Mouse (Mus musculus): ENCODE data around the gene Hsdl1.
A peak's percentile ranks its signal among the peaks of the same experiment; 100 is the strongest.

Gene Hsdl1

DNA sequence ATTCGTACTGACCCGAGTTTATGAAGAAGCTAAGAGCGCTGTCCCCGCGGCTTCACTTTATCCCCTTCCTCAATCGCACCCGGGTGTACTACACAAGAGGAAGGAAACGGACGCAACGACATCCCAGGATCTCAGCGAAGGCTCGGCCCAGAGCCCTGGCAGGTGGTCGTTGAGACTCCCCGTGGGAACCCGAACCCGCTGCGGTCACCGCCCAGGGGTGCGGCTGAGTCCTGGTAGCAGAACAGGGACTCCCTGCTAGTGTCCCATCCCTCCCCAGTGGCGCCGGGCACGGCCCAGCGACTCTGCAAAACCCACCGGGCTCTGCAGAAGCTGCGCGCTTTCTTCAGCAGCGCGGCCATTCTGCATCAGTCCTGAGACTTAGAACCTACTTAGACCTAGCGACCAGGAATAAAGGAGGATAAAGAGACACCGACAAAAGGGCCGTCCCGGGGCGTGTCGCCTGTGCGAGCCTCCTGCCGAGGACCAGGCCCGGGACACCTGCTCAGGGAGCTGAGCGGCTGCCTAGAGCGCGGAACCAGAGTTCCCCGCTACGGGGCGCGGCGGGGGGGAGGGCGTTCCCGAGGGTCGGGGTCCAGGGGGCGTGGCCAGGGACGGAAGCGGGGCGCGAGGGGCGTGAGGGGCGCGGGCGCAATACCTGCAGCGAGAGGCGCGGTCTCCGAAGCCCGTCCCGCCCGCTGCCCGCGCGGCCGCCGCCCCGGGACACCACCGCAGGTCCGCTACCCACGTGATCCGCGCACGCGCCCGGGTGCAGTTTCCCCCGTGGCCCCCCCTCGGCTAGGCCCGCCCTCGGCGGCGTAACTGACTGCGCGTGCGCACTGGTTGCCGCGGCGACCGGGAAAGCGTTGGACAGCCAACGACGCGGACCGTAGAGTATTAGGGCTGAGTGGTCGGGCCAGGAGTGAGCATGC, at the start of gene Hsdl1, which contains the start of gene Dnaaf1:
TSS of gene Hsdl1 (minus strand) at position 747 of the 929 bp plus-strand sequence.
TSS of gene Dnaaf1 (plus strand) at position 799 of the 929 bp plus-strand sequence.
- peak; percentile 96 to 97 for DNase-seq

DNA sequence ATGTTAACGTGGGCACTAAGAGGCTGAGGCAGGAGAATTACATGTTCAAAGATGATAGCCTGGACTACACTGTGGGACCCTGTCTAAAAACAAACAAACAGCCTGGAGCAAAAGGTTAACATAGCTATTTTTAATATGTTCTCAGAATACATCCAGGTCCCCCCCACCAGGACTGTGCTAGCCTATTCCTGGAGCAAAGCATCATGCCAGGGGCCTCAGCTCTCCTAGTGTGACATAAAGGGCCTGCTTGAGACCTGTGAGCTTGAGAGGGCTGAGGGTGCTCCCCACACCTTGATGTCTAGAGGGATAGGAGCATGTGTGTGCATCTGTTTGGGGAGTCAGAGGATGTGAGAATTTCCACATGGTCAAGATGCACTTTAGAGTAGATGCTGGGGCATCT, 48.8 kb upstream of the Hsdl1 start:
- DNase-seq = no peak

GRCm38 (mm10) chr8:119623061-119623460, 48.1 kb upstream of the Hsdl1 start:
- no peak for DNase-seq

- DNase-seq = no peak
Measured at GRCm38 (mm10) chr8:119622555-119622954, 47.6 kb upstream of the Hsdl1 start.

DNA sequence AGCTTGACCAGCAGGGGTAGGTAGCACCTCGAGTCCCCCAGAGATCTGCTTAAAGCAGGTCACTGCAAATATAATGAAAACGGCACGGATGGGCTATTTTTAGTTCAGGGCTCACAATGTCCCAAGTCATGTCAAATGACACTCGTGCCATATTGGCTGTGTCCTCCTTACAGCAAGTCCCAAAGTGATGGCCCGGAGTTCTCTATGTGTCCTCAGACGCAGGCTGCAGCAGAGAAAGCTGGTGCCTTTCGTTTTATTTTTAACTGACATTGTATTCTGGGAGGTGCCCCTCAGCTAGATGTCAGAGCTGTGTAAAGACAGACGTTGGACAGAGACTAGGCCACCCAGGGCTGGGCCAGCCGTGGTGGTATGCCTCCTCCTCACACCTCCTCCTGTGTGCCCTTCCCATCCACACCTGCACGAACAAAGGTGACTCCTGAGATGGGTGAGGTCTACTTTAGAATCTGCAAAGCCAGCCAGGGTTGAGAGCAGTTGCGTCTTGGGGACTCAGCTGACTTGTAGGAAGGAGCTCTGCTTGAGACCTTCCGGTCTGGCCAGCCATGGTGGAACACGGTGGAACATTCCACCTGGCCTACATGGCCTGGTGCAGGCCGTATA, 46.0 kb upstream of the Hsdl1 start:
- DNase-seq = no peak

DNA sequence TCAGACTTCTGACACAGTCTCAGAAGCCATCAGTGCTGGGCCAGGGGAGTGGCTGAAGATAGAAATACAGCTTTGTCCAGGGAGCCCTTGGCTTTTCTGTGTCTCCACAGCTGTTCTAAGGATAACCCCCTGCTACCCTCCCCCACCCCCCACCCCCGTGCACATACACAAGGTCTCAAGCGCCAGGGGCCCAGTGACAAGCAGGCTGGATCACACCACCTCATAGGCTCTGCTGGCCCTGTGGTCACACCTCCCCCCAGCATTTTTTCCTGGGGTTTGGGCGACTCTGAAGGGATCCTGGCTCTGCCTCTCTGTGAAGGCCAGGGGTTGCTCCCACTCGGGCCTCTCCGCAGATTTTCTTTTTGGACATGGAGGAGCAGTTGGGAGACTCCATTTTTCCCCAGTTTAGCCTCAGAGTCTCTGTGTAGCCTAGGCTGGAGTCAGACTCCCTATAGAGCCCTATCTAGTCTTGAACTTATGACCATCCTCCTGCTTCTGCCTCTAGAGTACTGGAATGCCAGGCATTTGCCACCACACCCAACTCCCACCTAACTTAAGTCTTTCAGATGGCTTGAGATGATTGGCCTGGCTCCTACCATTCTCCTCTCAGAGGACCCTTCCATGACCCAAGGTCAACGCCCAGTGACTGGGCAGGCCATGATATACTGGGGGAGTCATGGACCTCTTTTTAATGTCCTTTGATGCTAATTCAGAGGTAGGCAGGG, 45.3 kb upstream of the Hsdl1 start:
- DNase-seq = no peak

DNA sequence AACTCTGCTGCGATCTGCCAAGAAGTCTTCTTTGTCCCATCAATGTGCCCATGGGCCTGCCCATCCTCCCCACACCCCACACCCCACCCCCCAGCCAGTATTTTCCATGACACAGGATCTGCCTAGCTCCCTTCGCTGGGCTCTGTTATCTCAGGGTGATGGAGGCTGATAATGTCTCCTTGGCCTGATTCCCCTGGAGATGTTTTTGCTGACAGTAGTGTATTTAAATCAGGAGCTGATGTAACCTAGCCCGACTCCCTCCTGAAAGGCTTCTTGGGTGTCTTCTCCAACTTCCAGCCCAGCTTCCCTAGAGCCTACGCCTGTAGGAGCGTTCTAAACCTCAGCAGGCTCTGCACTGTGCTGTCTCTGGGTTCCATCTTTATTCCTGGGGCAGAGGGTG, 43.9 kb upstream of the Hsdl1 start:
- no peak for DNase-seq

GRCm38 (mm10) chr8:119617586-119617985, 42.6 kb upstream of the Hsdl1 start:
- no peak for DNase-seq

- DNase-seq = no peak
Measured at GRCm38 (mm10) chr8:119616811-119617210, 41.8 kb upstream of the Hsdl1 start.

DNA sequence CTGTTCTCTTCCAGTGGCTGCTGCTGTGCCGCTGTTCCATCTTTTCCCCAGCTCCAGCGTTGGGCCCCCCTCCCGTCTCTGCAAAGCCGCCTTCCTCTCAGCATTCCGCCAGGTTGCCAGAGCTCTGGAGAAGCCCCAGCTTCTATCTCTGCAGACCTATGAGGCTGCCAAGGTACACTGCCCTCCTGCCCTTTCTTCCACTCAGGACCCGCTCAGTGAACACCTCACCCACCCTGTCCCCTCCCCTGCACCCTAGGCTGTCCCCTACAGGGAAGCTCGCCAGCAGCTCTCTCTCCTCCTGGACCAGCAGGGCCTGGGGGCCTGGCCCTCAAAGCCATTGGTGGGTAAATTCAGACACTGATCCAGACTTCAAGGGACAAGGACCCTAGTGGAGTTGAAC, 41.4 kb upstream of the Hsdl1 start:
- no peak for DNase-seq

DNA sequence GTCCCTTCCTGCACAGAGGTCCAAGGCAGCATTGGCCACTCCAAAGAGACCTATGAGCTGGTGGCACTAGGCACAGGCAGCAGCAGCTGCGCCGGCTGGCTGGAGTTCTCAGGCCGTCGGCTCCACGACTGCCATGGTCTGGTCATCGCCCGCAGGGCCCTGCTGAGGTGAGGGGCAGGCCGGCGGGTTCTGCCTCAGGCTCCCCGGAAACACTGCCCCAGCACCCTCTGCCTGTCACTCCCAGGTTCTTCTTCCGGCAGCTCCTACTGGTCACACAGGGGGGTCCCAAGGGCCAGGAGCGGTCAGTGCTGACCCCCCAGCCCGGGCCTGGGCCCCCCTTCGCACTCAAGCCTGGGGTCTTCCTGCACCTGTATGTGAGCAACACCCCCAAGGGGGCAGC, 40.1 kb upstream of the Hsdl1 start:
- no peak for DNase-seq

DNA sequence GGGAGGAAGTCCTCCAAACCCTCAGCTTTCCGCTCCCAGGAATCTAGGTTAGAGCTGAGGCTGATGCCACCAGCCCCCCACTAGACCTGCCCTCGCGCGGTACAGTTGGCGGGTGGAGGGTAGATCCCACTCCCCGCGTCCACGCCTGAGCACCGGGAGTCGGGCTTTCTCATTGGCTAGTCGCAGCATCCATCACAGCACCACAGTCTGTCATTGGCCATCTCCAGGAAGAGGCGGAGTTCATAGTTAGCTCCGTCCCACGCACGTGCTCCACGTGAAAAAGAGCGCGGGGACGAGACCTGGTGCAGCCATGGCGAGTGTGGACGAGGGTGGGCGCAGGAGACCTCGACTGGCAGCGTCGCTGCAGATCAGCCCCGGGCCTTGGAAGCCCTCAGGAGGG, 37.5 kb upstream of the Hsdl1 start, which contains the start of gene Adad2:
TSS of gene Adad2 (plus strand) at position 277 of the 400 bp plus-strand sequence.
- no peak for DNase-seq

DNA sequence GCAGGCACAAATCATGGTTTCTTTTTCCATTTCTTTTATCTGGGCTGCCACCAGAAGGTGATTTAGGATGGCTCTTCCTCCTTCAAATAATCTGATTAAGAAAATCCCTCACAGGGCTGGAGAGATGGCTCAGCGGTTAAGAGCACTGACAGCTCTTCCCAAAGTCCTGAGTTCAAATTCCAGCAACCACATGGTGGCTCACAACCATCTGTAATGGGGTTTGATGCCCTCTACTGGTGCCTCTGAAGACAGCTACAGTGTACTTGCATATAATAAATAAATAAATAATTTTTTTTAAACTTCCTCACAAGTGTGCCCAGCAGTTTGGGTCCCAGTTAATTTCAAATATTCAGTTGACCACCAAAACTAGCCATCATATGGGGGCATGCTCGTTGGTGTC, 31.2 kb upstream of the Hsdl1 start:
- no peak for DNase-seq

DNA sequence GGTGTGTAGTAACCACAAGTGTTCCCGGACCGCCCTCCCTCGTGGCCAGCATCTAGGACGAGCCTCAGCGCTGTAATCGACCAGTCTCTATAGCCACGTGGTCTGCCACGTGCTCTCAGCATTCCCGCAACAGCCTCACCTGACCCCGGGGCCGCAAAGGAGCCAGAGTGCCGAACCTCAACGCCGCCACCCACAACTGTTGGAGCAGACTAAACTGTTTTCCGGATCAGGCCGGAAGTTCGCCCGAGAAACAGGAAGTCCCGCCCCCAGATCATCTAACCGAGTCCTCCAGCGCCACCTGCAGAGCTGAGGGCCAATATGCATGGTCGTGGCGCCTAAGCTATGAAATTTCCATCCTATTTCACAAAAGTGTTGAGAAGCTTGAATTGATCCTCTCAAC, 30.0 kb upstream of the Hsdl1 start, which contains the start of gene Taf1c:
TSS of gene Taf1c (minus strand) at position 227 of the 400 bp plus-strand sequence.
- DNase-seq = peak; percentile 91 to 94

- no peak for DNase-seq
Measured at GRCm38 (mm10) chr8:119604398-119604803, 29.4 kb upstream of the Hsdl1 start.

GRCm38 (mm10) chr8:119603771-119604170, 28.8 kb upstream of the Hsdl1 start:
- DNase-seq = no peak

DNA sequence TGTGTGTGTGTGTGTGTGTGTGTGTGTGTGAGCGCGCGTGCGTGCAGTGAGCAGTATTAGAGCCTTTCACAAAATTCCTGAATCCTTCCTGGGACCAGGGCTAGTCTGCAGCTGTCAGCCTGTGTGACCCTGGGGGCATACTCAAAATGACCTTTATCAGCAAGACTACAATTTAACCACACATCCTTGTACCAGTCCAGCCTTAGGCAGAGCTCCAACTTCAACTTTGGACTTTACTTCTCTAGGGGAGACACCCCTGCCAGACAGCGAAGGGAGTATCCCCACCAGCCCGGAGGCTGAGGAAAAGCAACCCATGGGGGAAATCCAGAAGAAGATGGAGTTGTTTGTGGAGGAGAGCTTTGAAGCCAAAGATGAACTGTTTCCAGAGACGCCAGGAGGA, 16.5 kb upstream of the Hsdl1 start:
- no peak for DNase-seq

- no peak for DNase-seq
Measured at GRCm38 (mm10) chr8:119590348-119590747, 15.4 kb upstream of the Hsdl1 start.

DNA sequence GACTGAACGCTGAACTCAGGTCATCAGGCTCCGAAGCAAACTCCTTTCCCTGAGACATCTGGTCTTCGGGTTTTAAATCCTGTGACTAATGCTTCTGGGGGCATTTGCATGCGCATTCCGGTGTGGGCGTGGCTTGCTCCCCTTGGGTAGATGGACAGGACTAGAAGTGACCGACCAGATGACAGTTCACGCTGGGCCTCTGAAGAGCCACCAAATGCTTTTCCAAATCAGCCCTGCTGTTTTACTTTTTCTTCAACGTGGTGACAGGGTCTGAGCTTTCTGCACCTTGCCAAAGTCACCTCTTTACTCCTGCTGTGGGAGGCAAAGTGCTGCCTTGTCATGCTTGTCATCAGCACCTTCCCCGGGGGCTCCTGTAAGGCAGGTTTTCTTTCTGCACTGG, 13.9 kb upstream of the Hsdl1 start:
- DNase-seq = no peak

GRCm38 (mm10) chr8:119588321-119588720, 13.3 kb upstream of the Hsdl1 start:
- DNase-seq = no peak

GRCm38 (mm10) chr8:119585901-119586300, 10.9 kb upstream of the Hsdl1 start:
- no peak for DNase-seq

DNA sequence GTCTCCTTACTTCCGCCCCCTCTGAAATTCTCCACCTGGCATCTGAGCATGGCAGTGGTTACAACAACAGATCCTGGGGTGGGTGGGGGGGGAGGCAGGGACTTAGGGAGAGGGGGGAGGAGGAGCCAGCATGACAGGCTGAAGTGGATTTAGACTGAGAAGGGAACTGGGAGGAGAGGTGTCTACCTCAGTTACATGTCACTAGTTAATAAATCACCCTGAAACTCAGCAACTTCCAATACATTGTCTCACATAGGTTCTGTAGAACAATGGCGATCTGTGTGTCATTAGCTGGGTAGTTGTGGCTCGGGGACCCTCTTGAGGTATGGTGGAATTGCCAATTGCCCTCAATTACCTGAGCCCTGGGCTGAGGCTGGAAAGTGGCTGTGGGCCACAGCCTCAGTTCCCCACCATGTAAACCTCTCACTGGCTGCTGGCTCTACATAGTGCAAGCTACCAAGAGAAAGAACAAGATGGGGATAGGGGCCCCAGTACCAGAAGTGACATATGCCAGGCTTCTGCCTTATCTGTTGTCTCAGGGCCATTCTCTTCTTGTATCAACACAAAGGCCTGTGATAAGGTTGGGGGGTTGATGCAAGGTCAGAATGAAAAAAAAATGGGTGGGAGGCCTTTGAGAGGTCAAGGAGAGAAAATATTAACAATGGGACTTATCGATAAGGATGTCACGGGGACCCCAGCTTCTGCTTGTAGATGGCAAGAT, 5.6 kb upstream of the Hsdl1 start:
- no peak for DNase-seq

- DNase-seq = no peak
Measured at GRCm38 (mm10) chr8:119579096-119579495, 4.1 kb upstream of the Hsdl1 start.
